Mouse (Mus musculus) heart, adult 2 months (tissue): Measurements from ENCODE around the gene Cercam.

Experiments used
- CTCF ChIP-seq: fragments of 200-600 bp; IDR thresholded peaks from 2 replicates; pipeline ENCODE4 v1.8.1; 2022; ENCODE audit warnings: antibody characterized with exemption, mild to moderate bottlenecking, moderate library complexity
- EP300 ChIP-seq: fragments of 200-500 bp; IDR thresholded peaks from 2 replicates; pipeline ENCODE4 v1.6.1; 2011; ENCODE audit warnings: low read depth, low read length, control low read depth; ENCODE audit not compliant: insufficient read depth

GRCm38 (mm10) chr2:29855585-29856210, 13.3 kb upstream of the Cercam start:
- TF ChIP-seq CTCF (no peak), EP300 (no peak)
